Mouse (Mus musculus): ENCODE results near the gene Ecm1.

- TF ChIP-seq CTCF (IDR thresholded peaks at IDR 0.05; ENCODE audit: low read depth) (no peak), EP300 (IDR thresholded peaks at IDR 0.05; ENCODE audit: low read depth) (no peak)
These were observed 49.4 kb downstream of the Ecm1 start for GRCm38 (mm10) chr3:95689940-95690339.
